ENCODE assay signal across 19 mouse cellular contexts in the genomic region with DNA sequence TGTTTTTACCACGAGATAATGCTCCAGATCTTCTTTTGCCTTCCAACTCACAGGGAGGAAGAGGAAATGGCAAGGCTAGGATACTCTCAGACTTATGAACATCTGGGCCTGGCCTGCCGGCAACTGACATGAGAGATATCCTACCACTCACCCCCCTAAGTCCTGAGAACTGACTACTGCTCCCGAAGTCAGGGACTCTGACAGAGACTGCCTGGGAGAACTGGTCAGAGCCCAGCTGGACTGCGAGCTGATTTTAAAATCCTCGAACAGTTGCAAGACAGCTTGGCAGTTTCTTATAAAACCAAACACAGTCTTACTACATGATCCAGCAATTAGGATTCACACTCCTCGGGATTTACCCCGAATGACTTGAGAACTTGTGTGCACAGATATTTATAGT.
A peak's percentile ranks its signal among the peaks of the same experiment; 100 is the strongest.
DNase-seq lines count a peak whose midpoint lies in the region; ATAC-seq lines count a peak whose summit lies in the region.
"Had no signal": no experiment of that assay in that cellular context is flagged by ENCODE, and none has a peak within 500 bp of the region (broad histone marks: within the 10 kb centered on the region; RNA-seq: fewer than 3 reads in every experiment).

No protein-coding gene starts in this region.

- WGBS in kidney, embryonic 14.5 days: 80% methylated on average over 7 of the region's 7 CpGs

- H3K27ac ChIP-seq in kidney, embryonic 14.5 days (ENCODE audit: low read depth, low read length): no peak overlapping the region
- H3K27ac ChIP-seq: embryonic facial prominence, embryonic 10.5 days; forebrain, embryonic 12.5 days; hindbrain, embryonic 12.5 days; left cerebral cortex, adult 2 months; neural tube, embryonic 13.5 days had no signal

- no peaks in the 10 kb centered on the region for H3K4me1 ChIP-seq in kidney, embryonic 14.5 days (ENCODE audit: control insufficient read depth, insufficient read depth, low read length)
- H3K4me1 ChIP-seq: embryonic facial prominence, embryonic 10.5 days; forebrain, embryonic 12.5 days; hindbrain, embryonic 12.5 days; megakaryocyte, embryonic 14.5 days; neural tube, embryonic 13.5 days had no signal

- H3K9ac ChIP-seq in kidney, embryonic 14.5 days (ENCODE audit: low read depth, low read length): no peak overlapping the region
- H3K9ac ChIP-seq: forebrain, embryonic 12.5 days; hindbrain, embryonic 12.5 days; neural tube, embryonic 13.5 days had no signal

- no peak overlapping the region for H3K4me3 ChIP-seq in kidney, embryonic 14.5 days (ENCODE audit: low read length)
- H3K4me3 ChIP-seq: embryonic facial prominence, embryonic 10.5 days; forebrain, embryonic 12.5 days; hindbrain, embryonic 12.5 days; left cerebral cortex, adult 2 months; megakaryocyte, embryonic 14.5 days; neural tube, embryonic 13.5 days had no signal

- 0 out of 2 replicates have a peak, but pooled peaks cover 3% of the 10 kb centered on the region for H3K9me3 ChIP-seq in kidney, embryonic 14.5 days (ENCODE audit: control insufficient read depth, low read length)

- H3K36me3 ChIP-seq in kidney, embryonic 14.5 days (ENCODE audit: control insufficient read depth, insufficient read depth, low read length): no peaks in the 10 kb centered on the region
- H3K36me3 ChIP-seq: embryonic facial prominence, embryonic 10.5 days; forebrain, embryonic 12.5 days; hindbrain, embryonic 12.5 days; neural tube, embryonic 13.5 days had no signal

- no peak overlapping the region for H3K4me2 ChIP-seq in kidney, embryonic 14.5 days (replicated peaks; ENCODE audit: low read depth, low read length)
- H3K4me2 ChIP-seq: forebrain, embryonic 12.5 days; hindbrain, embryonic 12.5 days; neural tube, embryonic 13.5 days had no signal

- DNase-seq in adrenal gland, adult 2 months: peak; percentile 5
- DNase-seq in adrenal gland, adult (ENCODE audit: inconsistent age in 2 of 2, low spot score in 1 of 2): no peak
- peak; percentile 31 to 39 for DNase-seq in heart, adult 18-20 months
- DNase-seq in heart, postnatal 4 days: no peak
- DNase-seq in urinary bladder, postnatal 14 days (ENCODE audit: low spot score): peak; percentile 23
- DNase-seq in urinary bladder, postnatal 25 days (ENCODE audit: low spot score): no peak
- DNase-seq in skeletal muscle tissue, adult 2 months (ENCODE audit: low read depth, low spot score): peak; percentile 39
- DNase-seq: cerebellum, adult 2 months; kidney, adult 18-20 months; kidney, postnatal 36 days; left cerebral cortex, postnatal 4 days; midbrain, embryonic 14.5 days had no signal

- no peak for ATAC-seq in kidney, embryonic 14.5 days (ENCODE audit: low FRiP score, low TSS enrichment)

- no peaks in the 10 kb centered on the region for H3K27me3 ChIP-seq in kidney, embryonic 14.5 days (ENCODE audit: control insufficient read depth, insufficient read depth, low read length)
- H3K27me3 ChIP-seq: forebrain, embryonic 12.5 days; hindbrain, embryonic 12.5 days; megakaryocyte, embryonic 14.5 days; neural tube, embryonic 13.5 days had no signal

Comparison
In these comparisons a context has a peak if more than half of its experiments do, and no peak if none do; other contexts are left out.
1. DNase-seq: peak in adrenal gland, adult 2 months (single experiment), heart, adult 18-20 months (2 of 2), urinary bladder, postnatal 14 days (single experiment) and skeletal muscle tissue, adult 2 months (single experiment); none in adrenal gland, adult (0 of 2), heart, postnatal 4 days (single experiment) and urinary bladder, postnatal 25 days (single experiment).